Mouse (Mus musculus): ENCODE results near the gene Insl3. TPM values are rescaled to one million over a fixed set of nuclear protein-coding genes. Genes with fewer than 3 reads are reported as not detected.

The Insl3 gene
- polyA plus RNA-seq, 1 experiment: 52.4 TPM

- no peaks in the 10 kb centered on the region for H3K27me3 ChIP-seq (ENCODE audit: control insufficient read depth, insufficient read depth, low read length)
- H3K4me1 ChIP-seq (ENCODE audit: control insufficient read depth, insufficient read depth, insufficient read length): no peaks in the 10 kb centered on the region
- H3K4me3 ChIP-seq (ENCODE audit: extremely low read depth, insufficient read depth, insufficient read length): no peak overlapping the region
- TF ChIP-seq CTCF (IDR thresholded peaks at IDR 0.05; ENCODE audit: extremely low read depth, insufficient read depth, insufficient read length, insufficient replicate concordance): peak; percentile 87; the same call in 1 of the 2 replicates
- no peak for TF ChIP-seq POLR2A (IDR thresholded peaks at IDR 0.05; ENCODE audit: low read depth, low read length)
- 60% methylated on average over 8 of the region's 8 CpGs for WGBS
- peaks cover 22% of the 10 kb centered on the region for H3K36me3 ChIP-seq (ENCODE audit: control insufficient read depth, insufficient read depth, low read length)
- DNase-seq (ENCODE audit: low read depth in 1 of 2, low spot score in 2 of 2): peak; percentile 47 to 66
- H3K27ac ChIP-seq (ENCODE audit: insufficient read depth, low read length): no peak overlapping the region
These were observed 18.9 kb downstream of the Insl3 start for GRCm38 (mm10) chr8:71707874-71708273.

- Histone ChIP-seq H3K27me3 (ENCODE audit: control insufficient read depth, insufficient read depth, low read length) (no peaks in the 10 kb centered on the region), H3K36me3 (ENCODE audit: control insufficient read depth, insufficient read depth, low read length) (peaks cover 30% of the 10 kb centered on the region), H3K4me1 (ENCODE audit: control insufficient read depth, insufficient read depth, insufficient read length) (no peaks in the 10 kb centered on the region), H3K27ac (ENCODE audit: insufficient read depth, low read length) (no peak overlapping the region), H3K4me3 (ENCODE audit: extremely low read depth, insufficient read depth, insufficient read length) (no peak overlapping the region)
- DNase-seq (ENCODE audit: low read depth in 1 of 2, low spot score in 2 of 2): no peak
- 91% methylated on average over 25 of the region's 25 CpGs for WGBS
- TF ChIP-seq POLR2A (IDR thresholded peaks at IDR 0.05; ENCODE audit: low read depth, low read length) (no peak), CTCF (IDR thresholded peaks at IDR 0.05; ENCODE audit: extremely low read depth, insufficient read depth, insufficient read length, insufficient replicate concordance) (no peak)
These were observed 20.3 kb downstream of the Insl3 start for GRCm38 (mm10) chr8:71709134-71709799.

GRCm38 (mm10) chr8:71709800-71710446, 20.9 kb downstream of the Insl3 start:
- H3K4me1 ChIP-seq (ENCODE audit: control insufficient read depth, insufficient read depth, insufficient read length): no peaks in the 10 kb centered on the region
- TF ChIP-seq POLR2A (IDR thresholded peaks at IDR 0.05; ENCODE audit: low read depth, low read length): no peak
- peak; percentile 82; the same call in 1 of the 2 replicates for TF ChIP-seq CTCF (IDR thresholded peaks at IDR 0.05; ENCODE audit: extremely low read depth, insufficient read depth, insufficient read length, insufficient replicate concordance)
- H3K4me3 ChIP-seq (ENCODE audit: extremely low read depth, insufficient read depth, insufficient read length): no peak overlapping the region
- H3K36me3 ChIP-seq (ENCODE audit: control insufficient read depth, insufficient read depth, low read length): peaks cover 35% of the 10 kb centered on the region
- H3K27ac ChIP-seq (ENCODE audit: insufficient read depth, low read length): no peak overlapping the region
- peak; percentile 48 to 67 for DNase-seq (ENCODE audit: low read depth in 1 of 2, low spot score in 2 of 2)
- no peaks in the 10 kb centered on the region for H3K27me3 ChIP-seq (ENCODE audit: control insufficient read depth, insufficient read depth, low read length)
- 67% methylated on average over 25 of the region's 25 CpGs for WGBS

GRCm38 (mm10) chr8:71711574-71711973, 22.6 kb downstream of the Insl3 start:
- DNase-seq (ENCODE audit: low read depth in 1 of 2, low spot score in 2 of 2): no peak
- 81% methylated on average over 2 of the region's 2 CpGs for WGBS

GRCm38 (mm10) chr8:71715531-71715930, 26.5 kb downstream of the Insl3 start:
- H3K36me3 ChIP-seq (ENCODE audit: control insufficient read depth, insufficient read depth, low read length): peaks cover 56% of the 10 kb centered on the region
- 81% methylated on average over 8 of the region's 8 CpGs for WGBS
- no peaks in the 10 kb centered on the region for H3K4me1 ChIP-seq (ENCODE audit: control insufficient read depth, insufficient read depth, insufficient read length)
- no peaks in the 10 kb centered on the region for H3K27me3 ChIP-seq (ENCODE audit: control insufficient read depth, insufficient read depth, low read length)
- no peak overlapping the region for H3K27ac ChIP-seq (ENCODE audit: insufficient read depth, low read length)
- H3K4me3 ChIP-seq (ENCODE audit: extremely low read depth, insufficient read depth, insufficient read length): no peak overlapping the region
- TF ChIP-seq POLR2A (IDR thresholded peaks at IDR 0.05; ENCODE audit: low read depth, low read length) (no peak), CTCF (IDR thresholded peaks at IDR 0.05; ENCODE audit: extremely low read depth, insufficient read depth, insufficient read length, insufficient replicate concordance) (no peak)
- DNase-seq (ENCODE audit: low read depth in 1 of 2, low spot score in 2 of 2): no peak

More at GRCm38 (mm10) chr8:71711574-71711973, 22.6 kb downstream of the Insl3 start:
- H3K27me3 ChIP-seq (ENCODE audit: control insufficient read depth, insufficient read depth, low read length): no peaks in the 10 kb centered on the region
- peaks cover 48% of the 10 kb centered on the region for H3K36me3 ChIP-seq (ENCODE audit: control insufficient read depth, insufficient read depth, low read length)
- H3K4me1 ChIP-seq (ENCODE audit: control insufficient read depth, insufficient read depth, insufficient read length): no peaks in the 10 kb centered on the region
- no peak for TF ChIP-seq POLR2A (IDR thresholded peaks at IDR 0.05; ENCODE audit: low read depth, low read length)
- TF ChIP-seq CTCF (IDR thresholded peaks at IDR 0.05; ENCODE audit: extremely low read depth, insufficient read depth, insufficient read length, insufficient replicate concordance): no peak
- no peak overlapping the region for H3K4me3 ChIP-seq (ENCODE audit: extremely low read depth, insufficient read depth, insufficient read length)
- H3K27ac ChIP-seq (ENCODE audit: insufficient read depth, low read length): no peak overlapping the region

GRCm38 (mm10) chr8:71716561-71717053, 27.6 kb downstream of the Insl3 start:
- Histone ChIP-seq H3K36me3 (ENCODE audit: control insufficient read depth, insufficient read depth, low read length) (peaks cover 54% of the 10 kb centered on the region), H3K4me1 (ENCODE audit: control insufficient read depth, insufficient read depth, insufficient read length) (no peaks in the 10 kb centered on the region), H3K27ac (ENCODE audit: insufficient read depth, low read length) (no peak overlapping the region), H3K27me3 (ENCODE audit: control insufficient read depth, insufficient read depth, low read length) (no peaks in the 10 kb centered on the region), H3K4me3 (ENCODE audit: extremely low read depth, insufficient read depth, insufficient read length) (no peak overlapping the region)
- TF ChIP-seq CTCF (IDR thresholded peaks at IDR 0.05; ENCODE audit: extremely low read depth, insufficient read depth, insufficient read length, insufficient replicate concordance): no peak
- no peak for TF ChIP-seq POLR2A (IDR thresholded peaks at IDR 0.05; ENCODE audit: low read depth, low read length)
- WGBS: 92% methylated on average over 13 of the region's 13 CpGs
- no peak for DNase-seq (ENCODE audit: low read depth in 1 of 2, low spot score in 2 of 2)
